Mouse (Mus musculus) ES-Bruce4 (cell line): ENCODE results near the gene Rnf216.

Experiments used
- CTCF ChIP-seq: IDR thresholded peaks from one replicate; pipeline ENCODE4 v1.8.1; 2011; ENCODE audit warnings: low read depth, low read length
- POLR2A ChIP-seq: IDR thresholded peaks from one replicate; pipeline ENCODE4 v1.8.1; 2011; ENCODE audit warnings: low read length; ENCODE audit not compliant: insufficient read depth

GRCm38 (mm10) chr5:143125601-143126000 lies 12.8 kb upstream of the Rnf216 start:
- TF ChIP-seq POLR2A (no peak), CTCF (no peak)
